Mouse (Mus musculus): ENCODE results near the gene Lrguk.

The Lrguk gene

GRCm38 (mm10) chr6:34148021-34148420 lies 118.8 kb downstream of the Lrguk start:
- DNase-seq (ENCODE audit: low read depth): no peak

DNA sequence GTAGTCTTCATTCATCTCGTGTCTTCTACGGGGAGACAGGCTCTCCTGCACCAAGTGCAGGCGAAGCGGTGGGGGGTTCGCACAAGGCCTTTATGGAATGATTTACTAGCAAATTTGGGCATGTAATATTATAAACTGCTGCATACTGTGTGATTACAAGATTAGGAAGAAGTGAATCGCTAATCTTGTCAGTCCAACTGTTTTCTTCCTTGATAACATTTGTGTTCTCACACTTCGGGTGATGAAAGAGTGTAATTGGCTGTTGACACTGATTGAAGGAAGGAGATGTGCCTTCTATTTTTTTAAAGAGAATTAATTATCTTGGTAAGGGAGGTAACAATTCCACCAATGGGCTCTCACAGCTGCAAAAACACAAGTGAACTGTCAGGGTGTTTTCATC lies 119.4 kb downstream of the Lrguk start:
- DNase-seq (ENCODE audit: low read depth): no peak

DNA sequence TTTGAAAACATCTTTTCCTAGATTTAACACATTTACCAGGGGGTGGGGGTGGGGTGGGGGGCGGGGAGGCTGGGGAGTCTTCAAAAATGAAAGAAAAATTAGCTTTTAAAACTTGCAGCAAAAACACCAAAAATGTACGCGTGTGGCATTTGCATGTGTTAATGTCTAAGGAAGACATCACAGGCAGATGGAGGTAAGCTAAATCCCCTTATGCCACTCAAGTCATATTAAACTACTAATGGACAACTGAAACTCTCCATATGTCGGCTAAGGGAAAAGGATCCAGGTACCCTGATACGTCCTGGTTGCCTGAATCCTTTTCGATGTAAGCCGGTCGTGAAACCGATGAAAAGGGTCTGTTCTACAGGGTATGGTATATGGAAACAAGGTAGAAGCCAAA lies 119.8 kb downstream of the Lrguk start:
- DNase-seq (ENCODE audit: low read depth): no peak

GRCm38 (mm10) chr6:34149821-34150220 lies 120.6 kb downstream of the Lrguk start:
- DNase-seq (ENCODE audit: low read depth): no peak

DNA sequence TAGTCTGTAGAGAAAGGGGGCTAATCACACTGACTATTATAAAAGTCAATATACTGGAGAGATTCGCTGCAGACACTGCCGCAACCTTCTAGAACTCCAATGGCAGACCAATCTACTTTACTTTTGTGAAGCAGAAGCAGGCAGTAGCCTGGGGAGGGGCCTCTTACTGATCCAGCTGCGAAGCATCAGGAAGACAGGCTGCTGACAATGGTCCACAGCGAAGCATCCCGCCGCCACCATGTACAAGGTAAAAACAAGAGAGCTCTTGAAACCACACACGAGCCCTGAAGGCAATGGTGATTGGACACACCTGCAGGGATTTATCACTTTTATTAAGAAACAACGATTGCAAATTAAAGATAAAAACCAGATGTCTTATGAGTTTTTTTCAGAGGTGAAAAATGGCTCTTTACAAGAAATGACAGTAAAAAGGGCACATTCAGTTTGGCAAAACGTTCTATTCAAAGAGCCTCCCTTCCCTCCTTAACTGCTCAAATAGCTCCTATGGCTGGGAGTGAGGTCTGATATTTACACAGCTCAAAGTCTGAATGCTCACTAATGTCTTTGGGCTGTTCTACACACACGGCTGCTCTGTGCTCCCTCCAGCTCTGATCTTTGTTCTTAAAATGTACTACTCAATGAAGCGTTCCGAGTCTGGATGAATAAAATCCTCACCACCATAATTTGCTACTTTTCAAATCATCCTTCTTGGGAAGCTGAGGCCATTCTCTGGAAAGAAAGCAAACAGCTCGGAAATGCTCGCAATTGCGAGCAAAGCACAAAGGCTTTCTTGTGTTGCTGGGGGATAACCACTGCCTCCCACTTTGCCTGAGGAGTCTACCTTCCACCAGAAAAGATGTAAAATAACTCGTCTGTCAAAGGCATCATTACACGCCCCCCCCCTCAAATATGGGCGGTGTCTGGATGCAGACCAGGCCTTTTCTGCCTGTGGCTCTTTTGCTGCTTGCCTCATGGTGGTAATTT lies 124.1 kb downstream of the Lrguk start:
- no peak for DNase-seq (ENCODE audit: low read depth)

GRCm38 (mm10) chr6:34154202-34154601 lies 125.0 kb downstream of the Lrguk start:
- DNase-seq (ENCODE audit: low read depth): no peak

GRCm38 (mm10) chr6:34155137-34155804 lies 126.0 kb downstream of the Lrguk start:
- no peak for DNase-seq (ENCODE audit: low read depth)

DNA sequence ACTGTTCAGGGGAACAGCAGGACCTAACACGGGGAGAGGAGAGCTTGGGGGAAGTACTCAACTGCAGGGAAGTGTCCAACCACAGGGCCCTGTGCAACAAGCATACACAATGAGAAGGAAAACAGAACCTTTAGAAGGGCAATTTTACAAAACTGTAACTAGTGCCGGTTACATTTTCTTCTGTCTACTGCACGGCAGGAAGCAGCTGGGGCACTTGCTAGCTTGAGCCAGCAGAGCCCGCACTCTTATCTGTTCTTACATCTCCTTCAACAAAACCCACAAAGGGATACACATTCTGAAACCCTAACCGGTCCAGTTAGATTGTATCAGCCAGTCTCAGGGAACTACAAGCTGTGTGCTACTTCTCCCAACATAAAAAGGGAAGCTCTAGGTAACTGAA lies 126.8 kb downstream of the Lrguk start:
- no peak for DNase-seq (ENCODE audit: low read depth)

DNA sequence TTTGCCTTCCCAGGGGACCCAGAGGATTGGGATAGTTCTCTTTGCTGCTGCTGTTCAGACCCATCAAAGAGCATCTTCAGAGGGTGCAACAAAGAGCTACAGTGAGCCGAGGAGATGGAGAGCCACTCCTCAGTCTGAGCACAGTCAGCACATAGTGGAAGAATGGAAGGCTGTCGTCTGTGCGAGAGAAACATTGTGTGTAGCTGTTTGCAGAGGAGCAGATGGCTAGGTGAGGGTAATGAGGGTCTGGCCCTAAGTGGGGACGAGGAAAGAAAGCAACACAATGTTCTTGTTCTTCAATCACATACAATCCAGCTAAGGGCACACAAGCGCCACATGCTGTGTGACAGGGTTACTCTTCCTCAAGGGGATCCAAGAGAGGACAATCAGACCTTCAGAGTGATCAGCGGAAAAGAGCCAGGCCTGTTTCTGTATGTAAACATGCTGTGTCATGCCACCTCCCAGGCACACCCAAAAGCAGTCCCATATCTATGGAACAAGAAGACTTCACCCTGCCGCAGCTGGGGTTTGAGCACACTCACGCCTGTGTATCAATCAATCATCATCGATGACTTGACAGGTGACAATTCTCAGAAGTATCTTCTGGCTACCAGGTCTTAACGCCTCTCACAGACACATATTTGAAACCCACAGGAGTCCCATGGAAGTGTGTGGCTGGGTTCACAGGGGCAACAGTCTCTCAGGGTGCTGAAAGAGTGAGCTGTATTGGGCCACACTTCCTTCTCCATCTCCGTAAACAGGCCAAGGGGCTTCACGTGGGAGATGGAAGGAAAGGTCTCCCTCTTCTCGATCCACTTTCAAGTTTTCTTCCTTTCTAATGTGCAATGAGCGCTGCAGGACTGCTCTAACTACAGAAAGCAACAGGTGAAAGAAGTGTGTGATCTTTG lies 127.8 kb downstream of the Lrguk start:
- DNase-seq (ENCODE audit: low read depth): no peak

GRCm38 (mm10) chr6:34159998-34160815 lies 131.0 kb downstream of the Lrguk start:
- no peak for DNase-seq (ENCODE audit: low read depth)

DNA sequence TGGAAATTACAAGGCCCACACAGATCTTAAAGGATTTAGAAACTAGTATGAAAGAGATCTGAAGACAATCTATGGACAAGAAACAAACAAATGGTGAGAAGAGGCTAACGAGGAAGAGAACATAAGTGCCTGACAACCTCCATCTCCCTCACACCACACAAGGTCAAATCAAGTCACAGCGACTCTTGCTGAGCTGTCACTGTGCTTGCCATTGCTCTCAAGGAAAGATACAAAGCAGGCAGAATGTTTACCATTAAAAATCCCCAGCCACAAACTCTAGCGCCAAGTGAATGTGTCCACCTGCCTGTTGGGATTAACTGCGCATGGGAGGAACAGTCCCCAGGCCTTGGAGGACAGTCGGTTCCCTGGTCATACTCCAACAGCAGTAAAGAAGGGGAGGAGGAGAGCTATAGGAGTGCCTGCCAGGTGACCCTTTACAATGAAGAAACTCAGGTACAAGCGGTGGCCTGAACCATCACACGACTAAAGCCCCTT lies 131.6 kb downstream of the Lrguk start:
- no peak for DNase-seq (ENCODE audit: low read depth)

DNA sequence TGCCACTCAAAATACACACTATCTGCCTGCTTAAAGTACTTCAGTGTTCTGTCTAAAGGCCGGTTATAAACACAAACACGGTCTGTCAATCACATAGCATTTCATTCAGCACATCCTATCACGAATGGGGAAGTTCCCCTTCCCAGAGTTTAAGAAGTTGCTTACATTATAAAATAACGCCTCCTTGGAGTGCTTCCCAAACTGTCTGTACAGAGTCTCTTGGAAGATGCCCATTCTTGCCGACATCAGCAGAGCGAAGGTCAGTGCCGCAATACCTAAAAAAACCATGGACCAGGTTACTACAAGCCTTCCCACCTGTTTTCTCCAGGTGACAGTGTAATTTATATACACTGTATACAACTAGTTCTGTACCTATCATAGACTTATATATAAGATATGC lies 132.3 kb downstream of the Lrguk start:
- no peak for DNase-seq (ENCODE audit: low read depth)

DNA sequence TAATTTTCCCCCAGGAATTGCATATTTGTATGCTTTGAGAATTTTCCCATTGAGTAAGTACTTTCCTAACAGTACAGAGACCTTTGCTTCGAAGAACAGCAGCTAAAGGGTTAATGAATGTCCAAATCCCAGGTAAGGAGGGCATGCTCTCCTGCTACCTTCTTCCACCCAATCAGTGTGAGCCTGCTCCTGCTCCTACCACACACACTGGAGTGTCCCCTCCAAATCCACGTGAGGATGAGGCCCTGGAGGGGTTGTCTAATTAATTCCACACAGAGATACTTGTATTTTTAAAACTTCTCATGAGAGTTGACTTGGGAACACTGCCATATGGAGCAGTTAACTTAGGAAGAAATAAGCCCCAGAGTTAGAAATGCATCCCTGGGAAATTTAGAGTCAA lies 133.4 kb downstream of the Lrguk start:
- no peak for DNase-seq (ENCODE audit: low read depth)

- DNase-seq (ENCODE audit: low read depth): no peak
Observed at GRCm38 (mm10) chr6:34163014-34163413, 133.8 kb downstream of the Lrguk start.

- no peak for DNase-seq (ENCODE audit: low read depth)
Observed at GRCm38 (mm10) chr6:34168834-34169233, 139.6 kb downstream of the Lrguk start.

GRCm38 (mm10) chr6:34170844-34171494 lies 141.7 kb downstream of the Lrguk start:
- DNase-seq (ENCODE audit: low read depth): no peak

- DNase-seq (ENCODE audit: low read depth): no peak
Observed at GRCm38 (mm10) chr6:34171748-34172457, 142.7 kb downstream of the Lrguk start.

GRCm38 (mm10) chr6:34173251-34173650 lies 144.0 kb downstream of the Lrguk start:
- DNase-seq (ENCODE audit: low read depth): no peak

- DNase-seq (ENCODE audit: low read depth): no peak
Observed at GRCm38 (mm10) chr6:34174715-34175114, 145.5 kb downstream of the Lrguk start.
